Mouse (Mus musculus): ENCODE measurements at regions not wholly inside any gene's neighbourhood (a gene's known extent, or its start where the extent isn't known, plus 50 kb on each side); places are given as distances from the start of the nearest gene placed in this dataset.

DNA sequence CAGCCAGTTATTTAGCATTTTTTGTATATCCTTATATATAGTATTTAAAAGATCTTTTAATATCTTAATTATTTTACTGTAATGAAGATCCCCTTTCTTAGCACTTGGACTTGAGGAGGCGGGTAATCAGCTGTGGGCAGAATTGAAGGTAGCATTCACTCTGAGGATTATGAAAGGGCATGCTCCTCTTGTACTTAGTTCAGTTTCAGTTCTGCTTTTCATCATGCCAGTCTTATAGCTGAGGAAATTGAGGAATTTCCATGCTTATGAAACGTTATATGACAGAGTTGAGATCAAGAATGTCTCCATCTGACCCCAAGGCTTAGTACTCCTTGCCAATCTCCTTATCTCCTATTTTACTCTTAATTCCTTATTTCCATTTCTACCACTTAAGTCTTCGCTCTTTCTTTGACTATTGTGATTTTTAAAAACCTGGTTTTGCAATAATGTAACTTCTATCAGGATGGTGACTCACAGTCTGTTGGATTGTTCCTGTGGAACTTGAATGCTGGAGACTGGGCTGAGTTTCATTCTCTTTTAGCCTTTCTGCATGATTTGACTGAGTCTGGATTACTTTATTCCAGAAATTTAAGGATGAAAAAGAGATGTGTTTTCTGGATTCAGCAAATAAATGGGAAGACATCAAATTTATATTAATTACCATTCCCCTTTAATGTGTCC lies 133.6 kb downstream of the Papss1 start:
- DNase-seq (ENCODE audit: low read depth, low spot score), result no peak

DNA sequence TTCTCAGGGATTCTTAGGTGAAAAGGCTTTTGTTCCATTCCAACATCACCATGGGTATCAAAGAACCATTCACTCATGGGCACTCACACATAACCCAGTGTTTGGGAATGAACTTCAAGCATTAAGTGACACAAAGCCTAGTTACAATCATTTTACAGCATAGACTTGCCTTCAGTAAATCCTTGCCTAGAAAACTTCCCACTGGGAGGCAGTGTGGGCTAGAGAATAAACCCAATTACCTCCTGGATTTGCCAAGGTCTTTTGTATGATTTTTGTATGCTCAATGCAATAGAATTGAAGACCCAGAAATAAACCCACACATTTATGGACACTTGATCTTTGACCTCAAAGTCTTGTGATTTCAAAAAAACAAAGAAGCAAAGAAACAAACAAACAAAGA lies 138.6 kb downstream of the Papss1 start:
- DNase-seq (ENCODE audit: low read depth, low spot score), result no peak

DNA sequence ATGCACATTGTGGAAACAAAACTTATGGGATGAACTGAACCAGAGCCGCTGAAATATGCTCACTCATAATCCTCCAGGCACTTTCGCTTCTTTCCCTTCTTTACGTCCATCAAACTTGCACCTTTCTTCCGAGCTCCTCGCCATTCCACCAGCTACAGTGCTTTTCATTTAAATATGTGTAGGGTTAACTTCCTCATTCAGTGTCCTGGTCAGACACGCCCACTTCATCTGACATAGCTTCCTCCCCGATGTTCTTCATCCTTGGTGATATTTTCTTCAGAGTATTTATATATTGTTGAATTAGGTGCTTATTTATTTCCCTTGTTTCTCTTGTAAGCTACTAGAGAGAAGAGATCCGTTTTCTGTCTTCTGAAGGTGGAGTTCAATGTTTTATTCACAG lies 149.0 kb downstream of the Papss1 start:
- no peak for DNase-seq (ENCODE audit: low read depth, low spot score)

DNA sequence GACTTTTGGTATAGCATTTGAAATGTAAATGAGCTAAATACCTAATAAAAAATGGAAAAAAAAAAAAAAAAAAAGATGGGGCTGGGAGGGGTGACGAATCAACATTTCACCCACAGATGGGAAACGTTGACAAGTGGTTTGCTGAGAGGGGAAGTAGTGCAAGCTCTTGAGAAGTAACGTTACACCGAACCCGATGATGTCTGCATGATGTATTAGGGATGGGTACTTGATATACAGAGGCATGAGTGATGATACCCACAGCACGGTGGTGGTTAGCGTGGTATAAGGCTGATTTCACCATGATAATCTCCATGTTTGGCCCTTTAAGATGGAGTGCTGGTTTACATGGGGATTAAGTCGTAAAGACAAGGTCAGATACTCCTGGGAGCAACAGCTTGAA lies 154.2 kb downstream of the Papss1 start:
- no peak for DNase-seq (ENCODE audit: low read depth, low spot score)

DNA sequence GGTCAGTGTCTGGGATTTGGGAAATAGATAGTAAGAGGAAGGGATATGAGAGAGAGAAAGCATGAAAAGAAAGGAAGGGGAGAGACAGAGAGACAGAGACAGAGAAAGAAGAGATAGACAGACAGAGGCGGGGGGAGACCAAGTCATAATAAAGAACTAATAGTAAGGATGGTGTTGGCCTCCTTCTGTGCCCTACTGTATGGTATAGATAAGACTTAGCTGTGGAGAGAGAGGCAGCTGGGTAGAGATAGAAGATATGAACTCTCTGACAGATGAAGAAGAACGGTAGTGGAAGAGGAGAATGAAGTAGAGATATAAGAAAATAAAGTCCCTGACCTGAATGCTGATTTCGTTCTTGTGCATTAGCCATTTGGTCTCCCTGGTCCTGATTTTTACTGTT lies 164.1 kb downstream of the Papss1 start:
- DNase-seq (ENCODE audit: low read depth, low spot score), result no peak

DNA sequence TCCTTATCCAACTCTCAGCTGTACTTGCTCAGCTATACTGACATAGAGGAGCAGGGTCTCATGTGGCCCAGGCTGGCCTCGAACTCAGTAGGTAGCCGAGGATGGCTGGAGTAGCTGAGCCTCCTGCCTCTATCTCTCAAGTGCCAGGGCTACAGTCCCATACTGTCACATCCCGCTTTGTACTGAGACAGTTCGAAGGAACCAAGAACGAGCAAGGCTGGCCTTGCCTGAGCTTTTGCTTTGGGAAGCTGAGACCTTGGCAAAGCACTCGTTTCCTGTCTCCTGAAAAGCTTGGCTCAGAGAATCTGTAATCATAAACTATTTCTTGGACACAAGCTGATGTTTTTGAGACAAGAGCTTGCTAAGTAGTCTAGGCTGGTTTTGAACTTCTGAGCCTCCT lies 169.7 kb downstream of the Papss1 start:
- DNase-seq (ENCODE audit: low read depth, low spot score), result no peak

DNA sequence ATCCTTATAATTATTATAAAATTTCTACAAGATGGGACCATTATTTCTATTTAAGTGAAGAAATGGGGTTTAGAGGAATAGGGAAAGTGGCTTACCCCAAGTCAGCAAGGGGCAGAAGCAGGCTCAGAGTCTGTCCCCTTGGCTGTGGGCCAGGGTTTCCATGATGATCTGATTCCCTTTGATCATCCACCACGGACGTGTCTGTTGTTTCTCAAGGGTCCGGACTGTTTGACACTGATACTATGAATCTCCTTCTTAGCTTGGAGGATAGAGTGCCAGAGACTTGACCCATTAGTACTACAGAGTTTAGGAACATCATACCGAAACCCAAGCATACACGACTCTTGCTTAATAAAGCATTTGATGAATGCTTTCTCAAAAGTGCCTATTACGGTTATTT lies 172.9 kb downstream of the Papss1 start:
- no peak for DNase-seq (ENCODE audit: low read depth, low spot score)

DNA sequence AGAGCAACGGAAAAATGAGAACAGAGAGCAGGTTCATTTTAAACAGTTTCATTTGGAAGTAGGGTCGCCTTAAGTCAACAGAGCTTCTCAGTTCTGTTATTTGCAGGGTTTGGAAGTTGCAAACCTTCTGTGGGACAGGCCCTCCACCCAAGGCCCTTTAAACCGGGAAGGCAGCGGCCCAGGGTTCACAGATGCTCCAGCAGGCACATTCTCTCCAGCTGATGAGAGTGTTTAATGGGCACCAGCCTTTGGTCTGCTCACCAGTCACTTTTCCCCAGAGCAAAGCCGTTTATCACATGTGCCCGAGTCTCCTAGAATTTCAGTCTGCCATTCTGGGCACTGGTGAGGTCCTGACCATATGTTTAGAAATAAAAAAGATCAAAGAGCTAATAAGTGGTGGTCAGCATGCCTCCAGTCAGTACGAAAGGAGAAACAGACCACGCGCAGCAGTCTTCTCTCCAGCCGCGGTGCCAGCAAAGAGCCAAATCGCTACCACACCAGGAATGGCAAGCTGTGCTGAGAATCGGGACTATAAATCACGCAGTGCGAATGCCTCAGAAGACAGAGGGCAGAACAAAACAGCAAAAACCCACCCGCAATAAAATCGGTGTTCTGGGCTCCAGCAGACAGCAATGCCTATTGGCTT lies 173.5 kb downstream of the Papss1 start:
- DNase-seq (ENCODE audit: low read depth, low spot score), result no peak

DNA sequence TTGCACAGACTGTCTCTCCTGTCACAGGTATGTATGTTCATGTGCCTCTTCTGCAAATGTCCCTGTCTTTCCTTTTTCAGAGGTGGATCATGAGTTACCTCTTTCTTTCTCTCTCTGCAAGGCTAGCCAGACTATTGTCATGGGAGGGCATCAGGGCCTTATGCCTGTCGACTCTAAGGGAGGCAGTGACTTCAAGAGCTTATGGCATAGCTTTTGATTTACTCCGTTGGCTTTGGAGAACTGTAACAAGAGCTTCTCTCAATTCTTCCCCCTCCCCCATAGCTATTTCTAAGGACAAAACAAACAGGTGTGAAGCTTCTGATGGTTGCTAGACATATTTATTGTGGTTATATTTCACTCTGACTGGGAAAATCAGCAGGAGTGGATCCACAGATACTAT lies 191.0 kb downstream of the Papss1 start:
- no peak for DNase-seq (ENCODE audit: low read depth, low spot score)

DNA sequence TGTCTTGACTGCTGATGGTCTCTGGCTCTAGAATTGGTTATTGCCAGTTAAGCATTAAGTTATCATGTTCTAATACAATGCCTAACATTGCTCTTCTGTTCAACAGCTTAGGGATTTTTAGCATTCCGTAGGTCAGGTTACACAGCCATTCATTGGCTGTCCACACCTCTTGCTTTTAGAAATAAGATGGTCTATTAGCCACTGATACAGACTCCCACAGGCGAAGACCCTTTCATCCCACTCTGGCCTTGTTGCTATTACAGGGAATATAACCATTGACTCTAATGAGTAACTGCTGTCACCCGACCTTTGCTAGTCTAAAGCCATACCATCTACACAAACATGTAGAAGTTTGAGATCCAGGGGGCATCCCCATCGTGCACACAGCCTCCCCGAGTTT lies 191.6 kb downstream of the Papss1 start:
- DNase-seq (ENCODE audit: low read depth, low spot score), result no peak

DNA sequence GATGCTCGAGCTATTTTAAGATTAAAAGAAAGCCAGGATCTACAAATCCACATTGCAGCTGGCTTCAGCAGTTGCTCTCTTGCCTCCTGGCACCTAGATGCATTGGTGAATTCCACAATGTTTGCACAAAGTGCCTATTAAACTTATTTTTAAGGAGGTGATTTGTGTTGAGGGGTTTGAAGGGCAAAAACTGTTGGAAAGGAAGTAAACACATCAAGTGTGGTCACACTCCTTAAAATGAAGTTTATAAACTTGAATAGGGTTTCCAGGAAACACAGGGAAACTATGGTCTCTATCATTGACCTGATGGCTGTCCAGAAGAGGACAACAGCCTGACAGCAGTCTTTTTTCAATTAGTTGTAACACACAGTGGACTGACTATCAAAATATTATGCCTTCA lies 205.4 kb downstream of the Papss1 start:
- no peak for DNase-seq (ENCODE audit: low read depth, low spot score)

DNA sequence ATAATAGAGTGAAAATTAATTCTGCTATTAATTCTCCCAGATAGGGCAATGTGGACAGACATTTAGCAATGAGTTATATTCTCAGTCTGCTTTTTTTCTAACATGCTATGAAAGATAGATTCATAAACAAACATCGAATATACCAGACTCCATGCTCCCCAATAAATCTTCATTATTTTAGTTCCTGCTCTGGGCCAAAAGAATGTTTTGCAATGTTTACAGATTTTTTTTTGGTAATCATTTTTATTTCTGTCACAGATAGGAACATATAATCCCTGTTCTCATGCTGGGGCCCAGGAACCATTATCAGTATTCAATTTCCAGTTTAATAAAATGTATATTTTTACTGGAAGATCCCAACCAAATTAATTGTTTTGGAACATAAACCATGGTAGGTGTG lies 205.9 kb downstream of the Papss1 start:
- DNase-seq (ENCODE audit: low read depth, low spot score), result no peak

DNA sequence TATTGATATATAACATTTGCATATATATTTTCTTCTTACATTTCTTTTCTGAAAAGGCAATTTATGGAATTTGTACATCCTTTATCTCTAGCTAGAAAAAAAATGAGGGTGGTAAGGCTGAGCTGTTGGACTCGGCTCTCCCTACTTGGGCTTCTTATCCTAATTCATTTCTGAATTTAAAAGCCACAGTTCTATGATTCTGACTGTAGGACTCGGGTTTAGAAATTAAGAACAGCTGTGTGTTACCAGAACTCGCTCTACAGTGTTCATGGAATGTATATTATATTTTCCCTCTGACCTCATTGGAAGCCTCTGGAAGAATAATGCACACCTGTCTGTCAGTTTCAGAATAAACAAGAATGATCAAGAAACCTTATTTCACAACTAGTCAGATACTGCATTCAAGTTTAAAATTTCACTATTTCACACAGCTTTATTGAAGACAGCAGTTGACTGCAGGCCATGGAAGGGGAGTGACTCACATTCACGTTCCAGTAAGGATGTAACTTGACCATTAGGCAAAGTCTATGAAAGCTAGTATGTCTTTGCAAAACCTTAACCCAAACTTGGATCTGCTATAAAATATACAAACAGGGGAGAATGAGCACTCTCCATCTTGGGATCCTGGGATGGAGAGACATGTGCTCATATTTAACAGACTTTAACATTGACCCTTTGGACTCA lies 207.4 kb downstream of the Papss1 start:
- DNase-seq (ENCODE audit: low read depth, low spot score), result no peak

DNA sequence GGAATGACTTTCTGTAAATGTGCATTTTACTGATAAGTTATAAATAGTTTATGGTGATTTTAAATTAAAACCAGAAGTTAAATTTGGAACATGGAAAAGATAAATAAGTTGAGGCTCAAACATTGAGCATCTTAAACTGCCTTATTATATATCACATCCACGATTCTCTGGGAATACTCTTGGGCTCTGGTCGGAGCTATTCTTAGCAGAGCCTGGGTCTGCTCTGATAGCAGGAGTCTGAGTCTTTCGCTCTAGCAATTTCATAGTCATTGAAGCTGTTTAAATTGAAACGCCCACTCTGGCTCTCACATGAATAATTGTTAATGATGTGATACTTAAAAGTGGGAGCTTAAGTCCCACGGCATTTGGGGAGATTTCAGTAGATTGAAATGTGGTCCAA lies 208.0 kb downstream of the Papss1 start:
- no peak for DNase-seq (ENCODE audit: low read depth, low spot score)

DNA sequence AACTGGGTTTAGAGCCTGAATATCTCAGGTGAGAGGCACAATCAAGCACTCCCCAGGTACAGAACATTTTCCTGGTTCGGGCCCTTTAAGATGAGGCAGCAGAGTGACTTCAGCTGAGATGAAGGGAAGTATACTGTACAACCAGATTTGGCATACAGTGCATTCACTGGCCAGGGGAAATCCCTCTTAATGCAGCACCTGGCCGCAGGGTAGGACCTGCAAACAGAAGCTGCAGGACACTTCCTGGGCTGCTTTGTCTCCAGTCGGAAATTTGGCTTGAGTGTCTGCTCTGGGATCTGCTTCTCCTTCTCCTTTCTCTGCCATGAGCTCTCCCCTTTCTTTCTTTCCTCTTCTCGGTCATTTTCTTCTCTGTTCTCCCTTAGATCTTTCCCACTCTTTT lies 210.9 kb downstream of the Papss1 start:
- DNase-seq (ENCODE audit: low read depth, low spot score), result no peak

DNA sequence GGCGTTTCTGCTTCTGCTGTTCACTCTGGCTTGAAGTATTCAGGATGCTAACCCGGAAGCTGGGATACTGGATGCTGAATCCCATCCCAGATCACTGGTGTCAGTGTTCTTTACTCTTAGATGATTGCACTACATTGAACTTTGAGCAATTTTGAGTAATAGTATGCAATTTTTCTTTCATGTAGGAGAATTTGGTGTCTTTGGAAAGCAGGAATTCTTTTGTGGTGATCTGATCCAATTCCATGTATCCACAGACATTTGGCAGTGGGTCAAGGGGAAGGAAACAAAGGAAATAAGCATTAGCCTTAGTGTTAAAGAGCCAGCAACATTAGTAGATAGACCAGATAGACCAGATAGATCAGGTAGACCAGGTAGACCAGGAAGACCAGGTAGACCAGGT lies 212.1 kb downstream of the Papss1 start:
- no peak for DNase-seq (ENCODE audit: low read depth, low spot score)

DNA sequence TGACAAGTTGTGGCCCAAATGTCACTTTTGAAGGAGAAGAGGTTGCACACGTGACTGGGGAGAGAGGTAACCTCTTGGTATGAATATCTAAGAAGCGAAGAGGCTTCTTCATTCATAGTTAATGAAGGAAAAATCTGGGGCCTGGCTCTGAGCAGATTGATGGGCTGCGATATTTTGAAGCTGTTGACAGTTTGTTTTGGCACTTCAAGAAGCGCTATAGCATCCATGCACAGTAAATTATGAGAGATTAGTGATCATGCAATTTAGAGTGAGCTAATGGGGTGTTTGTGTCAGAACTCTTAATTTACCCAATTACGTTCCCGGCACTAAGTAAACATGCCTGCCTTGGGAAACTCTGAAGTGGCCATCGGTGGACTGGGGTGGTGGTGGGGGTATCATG lies 215.2 kb downstream of the Papss1 start:
- no peak for DNase-seq (ENCODE audit: low read depth, low spot score)

DNA sequence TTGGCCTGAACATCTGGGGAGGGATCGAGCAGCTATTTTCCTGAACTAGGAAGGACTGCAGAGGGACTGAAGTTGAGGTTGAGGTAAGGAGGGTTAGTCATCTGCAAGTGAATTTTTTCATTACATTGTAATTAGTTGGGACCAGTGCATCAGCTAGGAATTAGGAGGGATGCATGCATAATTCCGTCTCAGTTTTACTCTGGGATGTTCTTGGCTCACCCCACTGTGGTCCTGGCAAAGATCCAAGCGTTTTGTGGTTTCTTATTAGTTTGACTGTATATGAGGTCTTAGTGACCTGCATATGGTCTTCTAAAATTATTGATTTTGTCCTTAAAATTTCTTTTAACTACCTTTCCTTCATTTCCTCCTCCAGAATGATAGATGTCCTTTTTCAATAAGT lies 221.0 kb downstream of the Papss1 start:
- DNase-seq (ENCODE audit: low read depth, low spot score), result no peak

DNA sequence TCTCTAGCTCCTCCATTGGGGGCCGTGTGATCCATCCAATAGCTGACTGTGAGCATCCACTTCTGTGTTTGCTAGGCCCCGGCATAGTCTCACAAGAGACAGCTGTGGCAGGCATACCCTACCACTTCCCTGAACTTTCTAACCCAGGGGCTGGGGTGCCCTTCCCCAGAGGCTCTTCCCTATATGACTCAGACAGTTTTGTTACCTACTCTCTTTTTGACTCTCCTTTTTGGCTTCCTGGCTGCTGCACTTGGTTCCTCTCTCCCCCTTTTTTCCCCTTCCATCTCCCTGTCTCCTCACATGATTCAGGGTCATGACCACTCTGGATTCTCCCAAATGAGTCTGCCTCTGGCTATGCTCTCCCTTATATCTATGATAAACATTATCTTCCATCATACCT lies 223.8 kb downstream of the Papss1 start:
- no peak for DNase-seq (ENCODE audit: low read depth, low spot score)

DNA sequence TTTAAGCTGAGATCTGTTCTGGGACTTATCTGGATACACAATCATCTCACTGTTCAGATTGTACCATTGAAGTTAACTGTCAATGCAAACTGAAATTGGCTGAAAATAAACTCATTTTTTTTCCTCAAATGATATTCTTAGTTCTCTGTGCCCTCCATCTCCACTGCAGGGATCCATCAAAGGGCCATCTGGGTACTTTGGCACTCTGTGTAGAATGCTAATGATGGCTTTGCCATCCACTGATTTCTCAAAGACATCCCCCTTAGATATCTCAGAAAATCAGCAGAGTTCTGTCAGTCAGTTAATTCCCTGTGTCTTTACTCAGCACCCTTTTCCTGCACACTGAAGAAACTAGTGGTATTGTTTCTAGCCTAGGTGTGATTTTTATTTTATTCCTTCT lies 224.6 kb downstream of the Papss1 start:
- no peak for DNase-seq (ENCODE audit: low read depth, low spot score)

DNA sequence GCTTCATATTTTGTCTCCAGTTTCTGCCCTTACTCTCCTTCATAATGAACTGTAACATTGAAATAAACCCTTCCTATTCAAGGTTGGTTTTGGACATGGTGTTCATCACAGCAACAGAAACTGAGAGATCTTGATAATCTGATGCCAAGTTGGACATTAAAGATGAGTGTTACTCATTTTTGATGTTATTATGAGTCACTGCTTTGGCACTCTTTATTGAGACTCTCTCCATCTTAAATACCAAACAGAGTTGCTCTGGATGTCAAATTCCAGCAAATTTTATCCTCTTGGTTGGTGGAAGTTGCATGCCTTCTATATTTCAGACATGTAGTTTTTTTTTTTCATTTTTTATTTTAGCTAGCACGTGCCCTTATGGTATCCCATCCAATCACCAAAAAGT lies 229.5 kb downstream of the Papss1 start:
- DNase-seq (ENCODE audit: low read depth, low spot score), result no peak

DNA sequence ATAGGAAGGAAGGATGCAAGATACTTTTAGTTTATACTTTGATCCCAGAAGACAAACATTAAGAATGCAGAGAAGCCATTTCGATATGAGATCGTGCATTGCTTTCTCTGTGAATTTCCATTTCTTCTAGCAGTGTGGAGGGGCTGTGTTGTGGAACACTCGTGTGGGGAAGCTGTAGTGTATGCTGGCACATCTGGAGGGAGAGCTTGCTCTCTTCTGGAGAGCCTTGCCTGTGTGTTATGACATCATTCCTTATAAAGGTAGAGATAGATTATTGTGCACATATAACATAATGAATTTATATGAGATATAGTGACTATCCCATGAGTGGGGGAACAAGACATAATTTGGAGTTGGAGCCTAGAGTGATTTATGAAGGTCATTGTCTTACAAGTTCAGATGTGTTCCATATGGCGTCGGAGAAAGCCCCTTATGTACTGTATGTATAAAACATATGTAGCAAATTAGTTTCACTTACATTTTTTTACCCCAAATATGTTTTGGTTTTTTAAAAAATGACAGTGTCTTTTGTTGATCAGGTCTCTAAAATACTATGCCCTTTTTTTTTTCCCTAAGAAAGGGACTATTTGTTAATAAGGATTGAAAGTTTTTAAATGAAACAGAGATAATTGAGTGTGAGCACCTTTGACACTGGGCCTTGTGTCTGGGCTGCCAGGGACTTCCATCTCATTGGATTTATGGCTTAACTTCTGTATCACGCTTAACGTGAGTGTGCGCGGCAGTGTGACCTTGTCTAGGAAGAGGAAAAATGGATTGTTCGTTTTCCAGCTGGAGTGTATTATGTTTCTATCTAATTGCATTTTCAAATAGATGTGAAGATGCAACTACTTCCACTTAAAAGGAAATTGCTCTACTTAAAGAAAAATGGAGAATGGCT lies 230.8 kb downstream of the Papss1 start:
- no peak for DNase-seq (ENCODE audit: low read depth, low spot score)
